Mouse (Mus musculus) hindbrain, embryonic 16.5 days (tissue): ENCODE results near the gene Tcea2. TPM values are rescaled to one million over a fixed set of nuclear protein-coding genes. Genes with fewer than 3 reads are reported as not detected.

Source experiments
- ATAC-seq: fragments of 200-750 bp; cut with Nextera tagmentation; 2 replicates; pipeline ENCODE4 v1.8.0; 2017; ENCODE audit warnings: moderate TSS enrichment, moderate library complexity
- H3K27ac ChIP-seq: fragments of 300-500 bp; sonication (generic); 2 replicates; pipeline ENCODE4 v1.5.1; 2014; ENCODE audit warnings: low read depth, mild to moderate bottlenecking, control low read depth, low read length, moderate library complexity
- H3K27me3 ChIP-seq: fragments of 300-500 bp; sonication (generic); replicated peaks from 2 replicates; pipeline ENCODE4 v1.6.1; 2014; ENCODE audit warnings: low read length; ENCODE audit not compliant: control insufficient read depth, insufficient read depth
- H3K36me3 ChIP-seq: fragments of 300-500 bp; sonication (generic); 2 replicates; pipeline ENCODE4 v1.6.1; 2014; ENCODE audit warnings: mild to moderate bottlenecking, low read length, moderate library complexity, mixed read lengths; ENCODE audit not compliant: control insufficient read depth, insufficient read depth
- H3K4me1 ChIP-seq: fragments of 300-500 bp; sonication (generic); 2 replicates; pipeline ENCODE4 v1.6.1; 2014; ENCODE audit warnings: low read depth, low read length; ENCODE audit not compliant: control insufficient read depth, insufficient read depth
- H3K4me2 ChIP-seq: fragments of 300-500 bp; sonication (generic); 2 replicates; pipeline ENCODE4 v1.6.1; 2014; ENCODE audit warnings: mild to moderate bottlenecking, low read length, control low read depth, moderate library complexity
- H3K4me3 ChIP-seq: fragments of 300-500 bp; sonication (generic); 2 replicates; pipeline ENCODE4 v1.5.1; 2014; ENCODE audit warnings: mild to moderate bottlenecking, low read length, control low read depth, moderate library complexity
- H3K9ac ChIP-seq: fragments of 300-500 bp; sonication (generic); 2 replicates; pipeline ENCODE4 v1.6.1; 2014; ENCODE audit warnings: low read depth, mild to moderate bottlenecking, control low read depth, low read length, moderate library complexity
- H3K9me3 ChIP-seq: fragments of 300-500 bp; sonication (generic); 2 replicates; pipeline ENCODE4 v1.6.1; 2014; ENCODE audit warnings: mild to moderate bottlenecking, low read length, moderate library complexity; ENCODE audit not compliant: control insufficient read depth
- WGBS: fragments of 180-500 bp; shearing (Covaris S2); extraction: QIAGEN DNeasy Blood & Tissue Kit; methylation state at CpG from one replicate; pipeline ENCODE4 v1.1.7; 2014; 5-methylcytosine and 5-hydroxymethylcytosine counted together
- polyA plus RNA-seq: library from polyadenylated mRNA; unstranded; fragments of >200 nt; fragmentation: Nextera tagmentation; extraction: Ambion mirVana; gene quantifications from 2 replicates; pipeline ENCODE4 v1.2.1, GENCODE M21; 2015

The Tcea2 gene
- polyA plus RNA-seq, 1 experiment from 2014 or later = 47.7 TPM

DNA sequence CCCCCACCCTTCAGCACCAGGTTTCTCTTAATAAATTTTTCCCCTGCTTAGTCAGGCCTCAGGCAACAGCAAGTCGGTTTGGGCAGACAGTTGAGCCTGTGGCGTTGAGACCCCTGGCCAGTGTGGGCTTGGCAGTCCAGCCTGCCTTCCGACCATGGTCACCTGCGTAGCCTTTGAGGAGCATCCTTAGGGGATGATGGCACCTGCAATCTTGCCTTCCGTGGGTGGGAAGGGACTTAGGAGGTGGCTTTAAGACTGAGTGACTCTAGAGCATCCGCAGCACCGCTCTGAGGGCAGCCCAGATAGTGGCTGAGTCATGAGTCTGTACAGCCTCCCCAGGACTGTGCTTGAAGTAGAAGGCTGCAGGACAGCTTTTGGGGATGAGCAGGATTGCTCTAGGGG lies 607 bp downstream of the Tcea2 start:
- whole genome bisulfite sequencing = 7% methylated on average over 7 of the region's 7 CpGs
- Histone ChIP-seq H3K4me2 (peak overlapping the region; percentile 90), H3K9ac (peak overlapping the region; percentile 76), H3K36me3 (no peaks in the 10 kb centered on the region), H3K27ac (peak overlapping the region; percentile 45), H3K9me3 (no peaks in the 10 kb centered on the region), H3K4me3 (peak overlapping the region; percentile 52), H3K4me1 (peaks cover 16% of the 10 kb centered on the region), H3K27me3 (no peaks in the 10 kb centered on the region)
- peak; percentile 29 for ATAC-seq

DNA sequence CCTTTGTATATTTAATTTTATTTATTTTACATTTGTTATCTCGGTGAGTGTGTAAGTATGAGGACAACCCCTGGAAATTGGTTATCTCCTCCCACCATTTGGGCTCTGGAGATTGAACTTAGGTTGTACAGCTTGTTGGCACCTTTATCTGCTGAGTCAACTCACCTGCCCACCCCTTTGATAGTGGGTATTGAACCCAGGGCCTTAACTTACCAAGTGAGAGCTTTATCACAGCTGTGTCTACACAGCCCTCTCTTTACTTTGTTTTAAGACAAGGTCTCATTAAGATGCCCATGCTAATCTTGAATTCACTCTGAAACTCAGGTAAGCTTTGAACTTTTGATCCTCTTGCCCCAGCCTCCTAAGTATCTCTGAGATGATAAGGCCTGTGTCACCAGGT lies 1.9 kb downstream of the Tcea2 start:
- no peak overlapping the region for H3K9ac ChIP-seq
- no peaks in the 10 kb centered on the region for H3K9me3 ChIP-seq
- H3K36me3 ChIP-seq = no peaks in the 10 kb centered on the region
- no peak overlapping the region for H3K4me3 ChIP-seq
- ATAC-seq = no peak
- H3K27me3 ChIP-seq = no peaks in the 10 kb centered on the region
- peaks cover 16% of the 10 kb centered on the region for H3K4me1 ChIP-seq
- no peak overlapping the region for H3K4me2 ChIP-seq
- H3K27ac ChIP-seq = no peak overlapping the region
- 100% methylated on average over 1 of the region's 1 CpGs for WGBS

DNA sequence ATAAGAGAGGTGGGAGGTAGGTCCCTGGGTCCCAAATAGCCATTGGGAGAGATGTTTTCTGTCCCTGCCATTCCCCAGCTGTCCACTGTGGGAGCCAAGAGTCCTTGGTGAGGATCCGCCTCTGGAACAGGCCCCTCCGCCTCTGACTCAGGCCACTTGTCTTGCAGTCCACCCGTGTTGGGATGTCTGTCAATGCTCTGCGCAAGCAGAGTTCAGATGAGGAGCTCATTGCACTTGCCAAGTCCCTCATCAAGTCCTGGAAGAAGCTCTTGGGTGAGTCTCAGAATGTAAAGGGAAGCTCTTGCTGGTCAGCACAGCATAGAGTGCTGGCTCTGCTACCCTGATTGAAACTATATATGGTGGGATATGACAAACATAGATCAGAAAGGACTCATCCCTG lies 3.3 kb downstream of the Tcea2 start:
- H3K4me1 ChIP-seq = peaks cover 16% of the 10 kb centered on the region
- 69% methylated on average over 4 of the region's 4 CpGs for WGBS
- H3K27me3 ChIP-seq = no peaks in the 10 kb centered on the region
- no peaks in the 10 kb centered on the region for H3K9me3 ChIP-seq
- no peak overlapping the region for H3K4me2 ChIP-seq
- H3K36me3 ChIP-seq = 0 out of 2 replicates have a peak, but pooled peaks cover 6% of the 10 kb centered on the region
- H3K4me3 ChIP-seq = no peak overlapping the region
- no peak overlapping the region for H3K27ac ChIP-seq
- H3K9ac ChIP-seq = no peak overlapping the region
- no peak for ATAC-seq

DNA sequence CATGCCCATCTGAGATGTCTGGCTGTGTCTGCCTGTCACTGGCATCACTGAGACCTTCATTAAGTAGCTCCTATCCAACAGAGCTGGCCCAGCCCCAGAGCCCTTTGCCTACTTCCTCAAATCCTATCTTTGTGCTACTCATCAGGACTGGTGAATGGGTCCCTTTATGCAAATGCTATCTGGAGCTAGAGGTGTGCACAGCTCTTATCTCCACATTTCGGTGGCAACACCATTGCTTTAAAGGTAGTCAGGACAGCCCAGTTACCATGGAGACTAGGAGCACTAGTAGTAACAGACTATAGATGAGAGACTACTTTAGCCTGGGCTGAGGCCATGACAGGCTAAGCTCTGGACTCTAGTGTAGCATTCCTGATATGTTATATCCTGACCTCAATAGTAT lies 4.6 kb downstream of the Tcea2 start:
- H3K4me1 ChIP-seq = peaks cover 11% of the 10 kb centered on the region
- H3K9ac ChIP-seq = no peak overlapping the region
- H3K4me3 ChIP-seq = no peak overlapping the region
- H3K27me3 ChIP-seq = no peaks in the 10 kb centered on the region
- no peaks in the 10 kb centered on the region for H3K9me3 ChIP-seq
- no peak for ATAC-seq
- no peak overlapping the region for H3K4me2 ChIP-seq
- no peak overlapping the region for H3K27ac ChIP-seq
- 89% methylated on average over 1 of the region's 1 CpGs for WGBS
- H3K36me3 ChIP-seq = peaks cover 9% of the 10 kb centered on the region; the same call in 1 of the 2 replicates

DNA sequence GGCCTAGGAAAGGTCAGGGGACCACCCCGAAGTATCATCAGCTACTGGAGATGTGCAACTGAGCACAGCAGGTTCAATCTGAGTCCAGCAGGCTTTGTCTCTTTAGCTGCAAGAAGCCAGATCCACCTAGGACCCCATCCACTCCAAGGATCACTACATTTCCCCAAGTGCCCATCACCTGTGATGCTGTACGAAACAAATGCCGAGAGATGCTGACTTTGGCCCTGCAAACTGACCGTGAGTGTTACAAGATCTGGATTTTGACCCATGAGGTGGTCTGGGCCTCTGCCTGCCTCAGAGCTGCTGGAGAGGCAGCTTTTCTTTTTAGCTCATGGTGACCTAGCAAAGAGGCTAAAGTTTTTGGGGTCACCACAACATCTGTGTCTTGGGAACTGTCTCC lies 5.6 kb downstream of the Tcea2 start:
- Histone ChIP-seq H3K27me3 (no peaks in the 10 kb centered on the region), H3K9me3 (no peaks in the 10 kb centered on the region), H3K4me2 (no peak overlapping the region), H3K4me3 (no peak overlapping the region), H3K36me3 (peaks cover 9% of the 10 kb centered on the region; the same call in 1 of the 2 replicates), H3K9ac (no peak overlapping the region), H3K4me1 (peaks cover 8% of the 10 kb centered on the region), H3K27ac (no peak overlapping the region)
- WGBS = 93% methylated on average over 4 of the region's 4 CpGs
- no peak for ATAC-seq

DNA sequence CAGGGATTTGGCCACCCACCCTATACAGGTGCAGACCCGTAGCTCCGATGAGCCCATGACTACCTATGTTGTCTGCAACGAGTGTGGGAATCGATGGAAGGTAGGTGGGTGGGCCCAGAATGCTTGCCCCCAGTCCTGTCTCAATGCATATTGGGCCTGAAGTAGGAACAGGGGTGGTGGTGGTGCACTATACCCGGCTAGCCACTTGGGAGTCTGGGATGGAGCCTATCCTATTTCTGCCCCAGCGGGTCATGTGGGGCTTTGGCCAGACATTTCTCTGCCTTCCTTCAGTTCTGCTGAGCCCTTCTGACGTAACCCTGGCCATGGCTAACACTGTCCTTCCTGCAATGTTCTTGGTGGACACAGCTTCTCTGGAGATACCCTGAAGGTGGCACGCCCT lies 7.5 kb downstream of the Tcea2 start:
- Histone ChIP-seq H3K4me2 (no peak overlapping the region), H3K4me3 (no peak overlapping the region), H3K9ac (no peak overlapping the region), H3K9me3 (no peaks in the 10 kb centered on the region), H3K27ac (no peak overlapping the region), H3K4me1 (peaks cover 5% of the 10 kb centered on the region), H3K36me3 (peaks cover 9% of the 10 kb centered on the region; the same call in 1 of the 2 replicates), H3K27me3 (no peaks in the 10 kb centered on the region)
- WGBS = 96% methylated on average over 8 of the region's 8 CpGs
- no peak for ATAC-seq

DNA sequence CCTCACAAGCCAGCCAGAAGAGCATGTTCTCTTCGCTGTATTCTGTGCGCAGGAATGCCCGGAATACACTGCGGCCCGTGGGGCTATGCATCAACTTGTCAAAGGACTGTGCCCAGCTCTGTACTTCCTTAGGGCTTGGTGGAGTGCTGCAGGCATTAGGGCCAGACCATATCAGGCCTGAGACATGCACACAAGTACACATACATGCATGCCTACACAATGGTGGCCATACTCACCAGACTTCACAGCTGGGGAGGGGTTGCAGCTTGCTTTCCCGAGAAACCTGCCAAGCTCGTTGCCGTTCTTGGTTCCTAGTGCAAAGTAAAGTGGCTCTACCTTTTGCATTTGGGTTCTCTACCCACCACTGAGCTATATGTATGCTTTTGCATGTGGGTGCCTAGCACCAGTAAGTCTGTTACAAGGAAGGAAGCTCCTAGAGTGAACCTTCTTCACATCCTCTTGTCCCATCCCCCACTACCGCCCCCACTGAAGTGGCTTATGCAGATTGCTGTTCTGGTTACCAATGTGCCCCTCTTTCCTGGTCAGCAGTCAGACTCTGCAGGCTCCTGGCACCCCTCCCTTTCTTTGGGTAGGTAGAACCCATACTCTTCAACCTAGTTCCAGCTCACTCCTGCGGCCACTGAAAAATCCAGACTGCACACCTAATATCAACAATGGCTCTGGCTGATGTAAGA lies 9.5 kb downstream of the Tcea2 start:
- peaks cover 9% of the 10 kb centered on the region; the same call in 1 of the 2 replicates for H3K36me3 ChIP-seq

DNA sequence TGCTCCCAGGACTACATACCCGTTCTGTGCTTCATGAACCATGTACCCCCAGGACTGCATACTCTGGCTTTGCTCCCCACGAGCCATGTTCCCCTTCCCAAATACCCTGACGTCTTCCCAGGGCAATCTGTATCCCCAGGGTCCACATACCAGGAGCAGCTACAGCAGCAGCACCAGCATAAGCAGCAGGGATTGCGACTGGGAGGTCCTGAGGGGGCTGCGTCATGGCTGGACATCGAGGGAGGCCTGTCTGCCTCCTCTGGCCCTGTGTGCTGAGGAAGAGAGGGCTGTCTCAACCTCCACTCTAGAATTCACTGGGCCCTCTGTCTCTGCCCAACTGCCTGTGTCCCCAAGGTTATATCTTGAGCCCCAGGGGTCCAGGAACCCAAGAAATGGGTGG lies 11.0 kb downstream of the Tcea2 start:
- Histone ChIP-seq H3K9ac (no peak overlapping the region), H3K4me1 (peaks cover 15% of the 10 kb centered on the region), H3K27ac (no peak overlapping the region), H3K4me3 (no peak overlapping the region), H3K4me2 (no peak overlapping the region), H3K36me3 (peaks cover 9% of the 10 kb centered on the region; the same call in 1 of the 2 replicates), H3K27me3 (no peaks in the 10 kb centered on the region), H3K9me3 (no peaks in the 10 kb centered on the region)
- no peak for ATAC-seq
- 88% methylated on average over 6 of the region's 6 CpGs for WGBS

More for the DNA sequence above, 9.5 kb downstream of the Tcea2 start:
- 90% methylated on average over 10 of the region's 10 CpGs for WGBS
- no peak overlapping the region for H3K4me2 ChIP-seq
- H3K4me3 ChIP-seq = no peak overlapping the region
- H3K27me3 ChIP-seq = no peaks in the 10 kb centered on the region
- no peak overlapping the region for H3K27ac ChIP-seq
- no peak overlapping the region for H3K9ac ChIP-seq
- H3K9me3 ChIP-seq = no peaks in the 10 kb centered on the region
- H3K4me1 ChIP-seq = peaks cover 15% of the 10 kb centered on the region
- no peak for ATAC-seq

DNA sequence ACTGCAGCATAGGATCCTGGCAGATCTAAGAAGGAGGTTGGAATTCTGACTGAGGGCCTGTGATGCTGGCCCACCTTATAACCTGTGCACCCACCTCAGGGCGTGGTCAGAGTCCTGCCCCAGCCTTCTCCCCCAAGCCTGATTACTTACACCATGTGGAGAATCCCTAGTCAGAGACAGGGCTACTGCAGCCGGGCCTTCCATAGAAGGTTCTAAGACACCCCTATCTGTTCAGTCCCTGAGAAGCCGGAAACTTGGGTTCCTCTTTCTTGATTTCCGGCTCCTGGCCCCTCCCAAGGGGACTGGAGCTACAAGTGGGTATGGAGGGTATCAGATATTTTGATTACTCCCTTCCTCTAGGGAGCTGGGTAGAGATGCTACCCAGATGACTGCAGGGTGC lies 11.5 kb downstream of the Tcea2 start:
- peaks cover 15% of the 10 kb centered on the region for H3K4me1 ChIP-seq
- no peaks in the 10 kb centered on the region for H3K9me3 ChIP-seq
- H3K27me3 ChIP-seq = no peaks in the 10 kb centered on the region
- no peak for ATAC-seq
- peaks cover 9% of the 10 kb centered on the region; the same call in 1 of the 2 replicates for H3K36me3 ChIP-seq
- WGBS = 91% methylated on average over 4 of the region's 4 CpGs
- no peak overlapping the region for H3K9ac ChIP-seq
- H3K4me3 ChIP-seq = no peak overlapping the region
- no peak overlapping the region for H3K4me2 ChIP-seq
- no peak overlapping the region for H3K27ac ChIP-seq
